Mouse (Mus musculus): ENCODE measurements around the gene Ispd.

GRCm38 (mm10) chr12:36570414-36571095, 189.3 kb downstream of the Ispd start:
- no peak for TF ChIP-seq POLR2A (IDR thresholded peaks at IDR 0.05; ENCODE audit: borderline replicate concordance, extremely low read depth, insufficient read depth, insufficient read length, poor library complexity, severe bottlenecking)
- no peak for TF ChIP-seq CTCF (IDR thresholded peaks at IDR 0.05; ENCODE audit: borderline replicate concordance, extremely low read depth, insufficient read depth, insufficient read length)

All from brain, embryonic 14.5 days (tissue).